Mouse (Mus musculus) spleen, adult 18-20 months (tissue): ENCODE results near the gene Gpr137.
"Not testable (repeated sequence)": the region's sequence is repeated elsewhere in the genome, so short reads cannot be mapped to it uniquely, and the experiment has no call there.

ENCODE experiments used
- DNase-seq, 2 experiments: peaks; one replicate each; pipeline ENCODE4 v3.0.0; 2022; ENCODE audit warnings: mixed read lengths in 2 of 2

Gene Gpr137

GRCm38 (mm10) chr19:6903031-6903430 is 39.2 kb downstream of the Gpr137 start:
- DNase-seq = no peak

DNA sequence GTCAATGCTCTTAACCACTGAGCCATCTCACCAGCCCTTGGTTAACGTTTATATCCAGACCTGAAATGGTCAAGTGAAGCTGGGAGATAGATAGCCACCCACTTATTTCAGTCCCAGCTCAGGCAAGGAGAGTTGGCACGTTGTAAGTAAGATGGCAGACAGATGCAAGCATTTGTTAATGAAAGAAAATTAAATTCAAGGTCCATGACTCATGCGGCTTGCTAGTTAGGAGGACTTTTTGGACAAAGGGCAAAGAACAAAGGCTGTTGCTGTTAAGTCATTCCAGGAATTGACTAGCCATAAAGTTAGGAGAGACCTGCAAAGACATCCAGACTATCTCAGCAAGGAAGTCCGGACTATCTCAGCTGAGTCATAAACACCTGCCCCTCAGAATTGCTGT is 42.6 kb downstream of the Gpr137 start:
- no peak for DNase-seq

DNA sequence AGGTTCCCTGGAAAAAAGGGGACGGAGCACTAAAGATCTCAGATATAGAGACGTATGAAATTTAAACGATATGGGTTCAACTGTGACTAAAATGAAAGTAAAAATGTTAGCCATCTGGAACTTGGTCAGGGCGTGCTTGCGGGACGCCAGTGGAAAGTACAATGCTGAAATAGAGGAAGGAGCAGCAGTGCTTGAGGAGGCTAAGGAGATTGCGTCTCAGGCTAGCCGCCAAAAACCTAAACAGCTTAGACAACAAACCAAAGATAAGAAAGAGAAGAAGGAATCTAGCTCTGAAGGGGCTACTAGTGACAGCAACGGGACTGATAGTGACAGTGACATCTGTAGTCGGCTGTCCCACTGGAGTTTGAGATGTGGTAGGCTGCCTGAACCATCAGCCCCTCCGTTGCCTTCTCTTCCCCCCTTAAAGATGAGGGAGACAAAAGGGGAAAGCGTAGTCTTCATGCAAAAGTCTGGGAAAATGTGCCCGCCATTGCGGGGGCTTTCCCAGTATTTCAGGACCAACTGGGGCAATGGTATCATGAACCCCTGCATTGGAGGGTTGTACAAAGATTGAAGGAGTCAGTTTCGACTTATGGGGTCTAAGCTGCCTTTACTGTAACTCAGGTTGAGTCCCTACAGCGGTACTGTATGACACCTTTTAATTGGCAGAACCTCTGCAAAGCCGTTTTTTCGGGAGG is 46.5 kb downstream of the Gpr137 start:
- DNase-seq = not testable (repeated sequence)

DNA sequence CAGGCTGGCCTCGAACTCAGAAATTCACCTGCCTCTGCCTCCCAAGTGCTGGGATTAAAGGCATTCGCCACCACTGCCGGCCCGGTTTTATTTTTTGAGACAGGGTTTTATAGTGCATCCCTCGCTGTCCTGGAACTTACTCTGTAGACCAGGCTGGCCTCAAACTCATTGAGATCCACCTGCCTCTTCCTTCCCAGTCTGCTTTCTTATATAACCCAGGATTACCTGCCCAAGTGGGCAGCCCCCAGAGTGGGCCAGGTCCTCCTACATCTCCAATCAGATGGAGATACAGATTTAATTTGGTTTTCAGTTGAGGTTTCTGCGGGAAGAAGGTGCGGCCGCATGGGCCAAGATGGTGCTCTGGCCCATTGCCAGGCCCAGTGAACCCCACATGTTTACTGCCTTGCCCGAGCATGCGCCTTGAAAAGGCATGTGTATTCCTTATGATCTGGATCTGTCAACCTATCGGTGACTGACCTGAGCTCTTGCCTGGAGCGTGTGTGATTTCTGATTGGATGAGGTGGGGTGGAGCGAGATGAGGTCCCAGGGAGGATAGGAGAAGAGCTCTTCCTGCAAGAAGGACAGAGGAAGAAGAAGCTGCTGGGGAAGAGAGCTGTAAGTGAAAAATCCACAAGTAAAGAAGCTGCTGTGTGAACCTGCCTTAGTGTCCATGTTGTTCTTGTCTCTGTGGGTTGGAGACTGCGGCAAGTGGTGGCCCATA is 48.4 kb downstream of the Gpr137 start:
- no peak for DNase-seq

DNA sequence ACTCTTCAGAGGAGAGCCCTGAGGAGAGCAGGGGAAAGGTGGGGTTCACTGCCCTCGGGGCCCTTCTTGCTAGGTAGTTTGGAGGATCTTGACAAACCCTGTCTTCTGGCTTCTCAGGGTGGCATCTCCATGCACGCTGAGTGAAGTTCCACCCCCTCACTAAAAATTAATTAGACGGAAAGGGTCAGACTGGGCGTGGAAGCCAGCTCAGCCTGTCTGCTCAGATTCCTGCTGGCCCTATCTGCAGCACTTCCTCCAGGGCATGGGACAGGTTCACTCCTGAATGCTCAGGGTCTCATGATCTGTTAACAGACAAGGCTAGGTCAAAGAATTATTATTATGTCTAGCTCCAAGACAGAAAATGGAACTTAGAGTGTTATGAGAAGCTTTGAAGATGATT is 49.8 kb downstream of the Gpr137 start:
- no peak for DNase-seq
